Mouse (Mus musculus) midbrain, embryonic 13.5 days (tissue): ENCODE results near the gene Eef1akmt4. TPM values are rescaled to one million over a fixed set of nuclear protein-coding genes. Genes with fewer than 3 reads are reported as not detected.

Source experiments
- ATAC-seq: fragments of 200-750 bp; cut with Nextera tagmentation; 2 replicates; pipeline ENCODE4 v1.8.0; 2017; ENCODE audit warnings: mild to moderate bottlenecking, moderate TSS enrichment, moderate library complexity
- H3K27ac ChIP-seq: fragments of 300-500 bp; sonication (generic); 2 replicates; pipeline ENCODE4 v1.5.1; 2015; ENCODE audit warnings: inconsistent platforms, mild to moderate bottlenecking, moderate library complexity
- H3K27me3 ChIP-seq: fragments of 300-500 bp; sonication (generic); 2 replicates; pipeline ENCODE4 v1.6.1; 2015; ENCODE audit warnings: mild to moderate bottlenecking, inconsistent platforms
- H3K36me3 ChIP-seq: fragments of 300-500 bp; sonication (generic); 2 replicates; pipeline ENCODE4 v1.6.1; 2015; ENCODE audit warnings: mild to moderate bottlenecking, inconsistent platforms
- H3K4me1 ChIP-seq: fragments of 300-500 bp; sonication (generic); replicated peaks from 2 replicates; pipeline ENCODE4 v1.6.1; 2015; ENCODE audit warnings: inconsistent platforms
- H3K4me2 ChIP-seq: fragments of 300-500 bp; sonication (generic); replicated peaks from 2 replicates; pipeline ENCODE4 v1.6.1; 2015; ENCODE audit warnings: moderate library complexity, mild to moderate bottlenecking, inconsistent platforms
- H3K4me3 ChIP-seq: fragments of 300-500 bp; sonication (generic); replicated peaks from 2 replicates; pipeline ENCODE4 v1.5.1; 2015; ENCODE audit warnings: mild to moderate bottlenecking, inconsistent platforms
- H3K9ac ChIP-seq: fragments of 300-500 bp; sonication (generic); replicated peaks from 2 replicates; pipeline ENCODE4 v1.6.1; 2015; ENCODE audit warnings: mild to moderate bottlenecking, inconsistent platforms
- H3K9me3 ChIP-seq: fragments of 300-500 bp; sonication (generic); 2 replicates; pipeline ENCODE4 v1.6.1; 2016; ENCODE audit warnings: mild to moderate bottlenecking, inconsistent platforms
- WGBS: fragments of 180-500 bp; shearing (Covaris S2); methylation state at CpG from one replicate; pipeline ENCODE4 v1.1.7; 2015; 5-methylcytosine and 5-hydroxymethylcytosine counted together
- polyA plus RNA-seq: library from polyadenylated mRNA; unstranded; fragments of >200 nt; fragmentation: Nextera tagmentation; extraction: Ambion mirVana; gene quantifications from 2 replicates; pipeline ENCODE4 v1.2.1, GENCODE M21; 2015

Gene Eef1akmt4
- polyA plus RNA-seq, 1 experiment from 2014 or later, result 14.9 TPM

- Histone ChIP-seq H3K4me2 (no peak overlapping the region), H3K4me1 (peaks cover 22% of the 10 kb centered on the region), H3K9ac (no peak overlapping the region), H3K36me3 (peaks cover 47% of the 10 kb centered on the region), H3K27me3 (no peaks in the 10 kb centered on the region), H3K27ac (no peak overlapping the region), H3K9me3 (no peaks in the 10 kb centered on the region), H3K4me3 (no peak overlapping the region)
- WGBS, result 77% methylated on average over 9 of the region's 9 CpGs
- ATAC-seq, result peak; percentile 13; the same call in 1 of the 2 replicates
Measured at GRCm38 (mm10) chr16:20604705-20605104, 6.7 kb upstream of the Eef1akmt4 start.

GRCm38 (mm10) chr16:20610501-20611356, 664 bp upstream of the Eef1akmt4 start:
- under 1% methylated on average over 28 of the region's 28 CpGs for WGBS
- Histone ChIP-seq H3K9ac (peak overlapping the region; percentile 86), H3K36me3 (peaks cover 26% of the 10 kb centered on the region), H3K27ac (peak overlapping the region; percentile 86), H3K4me3 (peak overlapping the region; percentile 69), H3K9me3 (no peaks in the 10 kb centered on the region), H3K4me1 (peaks cover 32% of the 10 kb centered on the region), H3K27me3 (no peaks in the 10 kb centered on the region), H3K4me2 (peak overlapping the region; percentile 91)
- ATAC-seq, result peak; percentile 65

- peak overlapping the region; percentile 90 for H3K27ac ChIP-seq
- no peaks in the 10 kb centered on the region for H3K9me3 ChIP-seq
- H3K27me3 ChIP-seq, result no peaks in the 10 kb centered on the region
- peaks cover 34% of the 10 kb centered on the region for H3K4me1 ChIP-seq
- peak overlapping the region; percentile 78 for H3K4me2 ChIP-seq
- H3K4me3 ChIP-seq, result peak overlapping the region; percentile 74
- 2% methylated on average over 50 of the region's 83 CpGs for WGBS
- peak overlapping the region; percentile 92 for H3K9ac ChIP-seq
- peak; percentile 43 for ATAC-seq
- peaks cover 5% of the 10 kb centered on the region; the same call in 1 of the 2 replicates for H3K36me3 ChIP-seq
Measured at GRCm38 (mm10) chr16:20619541-20620398, 8.4 kb downstream of the Eef1akmt4 start.

GRCm38 (mm10) chr16:20620399-20620735, 9.0 kb downstream of the Eef1akmt4 start:
- peak overlapping the region; percentile 90 for H3K27ac ChIP-seq
- under 1% methylated on average over 9 of the region's 9 CpGs for WGBS
- no peaks in the 10 kb centered on the region for H3K27me3 ChIP-seq
- H3K4me1 ChIP-seq, result peaks cover 34% of the 10 kb centered on the region
- peak overlapping the region; percentile 74 for H3K4me3 ChIP-seq
- H3K4me2 ChIP-seq, result peak overlapping the region; percentile 78
- H3K36me3 ChIP-seq, result peaks cover 5% of the 10 kb centered on the region; the same call in 1 of the 2 replicates
- H3K9ac ChIP-seq, result peak overlapping the region; percentile 92
- peak; percentile 18; the same call in 1 of the 2 replicates for ATAC-seq
- no peaks in the 10 kb centered on the region for H3K9me3 ChIP-seq

GRCm38 (mm10) chr16:20620751-20621190, 9.4 kb downstream of the Eef1akmt4 start:
- H3K27me3 ChIP-seq, result no peaks in the 10 kb centered on the region
- peak overlapping the region; percentile 90 for H3K27ac ChIP-seq
- peaks cover 5% of the 10 kb centered on the region; the same call in 1 of the 2 replicates for H3K36me3 ChIP-seq
- ATAC-seq, result peak; percentile 18
- H3K4me1 ChIP-seq, result peaks cover 34% of the 10 kb centered on the region
- H3K9me3 ChIP-seq, result no peaks in the 10 kb centered on the region
- H3K4me3 ChIP-seq, result peak overlapping the region; percentile 74
- H3K4me2 ChIP-seq, result peak overlapping the region; percentile 78
- peak overlapping the region; percentile 92 for H3K9ac ChIP-seq
- WGBS, result under 1% methylated on average over 32 of the region's 32 CpGs

- Histone ChIP-seq H3K36me3 (peaks cover 5% of the 10 kb centered on the region; the same call in 1 of the 2 replicates), H3K4me1 (peaks cover 34% of the 10 kb centered on the region), H3K9me3 (no peaks in the 10 kb centered on the region), H3K9ac (peak within 1 kb of the TSS; percentile 92), H3K4me2 (peak within 1 kb of the TSS; percentile 78), H3K27ac (peak within 1 kb of the TSS; percentile 90), H3K27me3 (no peaks in the 10 kb centered on the region), H3K4me3 (peak within 1 kb of the TSS; percentile 74)
- 1% methylated on average over 64 of the region's 92 CpGs for WGBS
- ATAC-seq, result peak; percentile 56
Measured at GRCm38 (mm10) chr16:20621191-20621990, 10.0 kb downstream of the Eef1akmt4 start, which contains the start of gene Camk2n2. Camk2n2 (minus strand) TSS chr16:20621287.

- Histone ChIP-seq H3K4me2 (peak overlapping the region; percentile 78), H3K4me1 (peaks cover 34% of the 10 kb centered on the region), H3K9me3 (no peaks in the 10 kb centered on the region), H3K27ac (peak overlapping the region; percentile 90), H3K27me3 (no peaks in the 10 kb centered on the region), H3K4me3 (peak overlapping the region; percentile 74), H3K36me3 (peaks cover 5% of the 10 kb centered on the region; the same call in 1 of the 2 replicates), H3K9ac (peak overlapping the region; percentile 92)
- peak; percentile 70 for ATAC-seq
- WGBS, result under 1% methylated on average over 37 of the region's 37 CpGs
Measured at GRCm38 (mm10) chr16:20621991-20622685, 10.7 kb downstream of the Eef1akmt4 start.

- Histone ChIP-seq H3K27me3 (no peaks in the 10 kb centered on the region), H3K9ac (0 out of 2 replicates have a peak overlapping the region, but pooled peaks have one; percentile 92), H3K4me1 (peaks cover 34% of the 10 kb centered on the region), H3K9me3 (no peaks in the 10 kb centered on the region), H3K27ac (no peak overlapping the region), H3K36me3 (no peaks in the 10 kb centered on the region), H3K4me3 (no peak overlapping the region), H3K4me2 (no peak overlapping the region)
- 41% methylated on average over 2 of the region's 2 CpGs for WGBS
- no peak for ATAC-seq
Measured at GRCm38 (mm10) chr16:20623211-20623610, 11.8 kb downstream of the Eef1akmt4 start.

- ATAC-seq, result 0 out of 2 replicates have a peak, but pooled peaks have one; percentile 31
- Histone ChIP-seq H3K27me3 (peaks cover 6% of the 10 kb centered on the region; the same call in 1 of the 2 replicates), H3K4me1 (peaks cover 17% of the 10 kb centered on the region), H3K27ac (no peak overlapping the region), H3K9me3 (no peaks in the 10 kb centered on the region), H3K36me3 (peaks cover 7% of the 10 kb centered on the region; the same call in 1 of the 2 replicates), H3K4me2 (peak overlapping the region; percentile 94), H3K4me3 (peak overlapping the region; percentile 66; the same call in 1 of the 2 replicates), H3K9ac (no peak overlapping the region)
- WGBS, result 64% methylated on average over 11 of the region's 11 CpGs
Measured at GRCm38 (mm10) chr16:20628871-20629391, 17.5 kb downstream of the Eef1akmt4 start.
